Mouse (Mus musculus): ENCODE measurements at regions not wholly inside any gene's neighbourhood (a gene's known extent, or its start where the extent isn't known, plus 50 kb on each side); places are given as distances from the start of the nearest gene placed in this dataset.

DNA sequence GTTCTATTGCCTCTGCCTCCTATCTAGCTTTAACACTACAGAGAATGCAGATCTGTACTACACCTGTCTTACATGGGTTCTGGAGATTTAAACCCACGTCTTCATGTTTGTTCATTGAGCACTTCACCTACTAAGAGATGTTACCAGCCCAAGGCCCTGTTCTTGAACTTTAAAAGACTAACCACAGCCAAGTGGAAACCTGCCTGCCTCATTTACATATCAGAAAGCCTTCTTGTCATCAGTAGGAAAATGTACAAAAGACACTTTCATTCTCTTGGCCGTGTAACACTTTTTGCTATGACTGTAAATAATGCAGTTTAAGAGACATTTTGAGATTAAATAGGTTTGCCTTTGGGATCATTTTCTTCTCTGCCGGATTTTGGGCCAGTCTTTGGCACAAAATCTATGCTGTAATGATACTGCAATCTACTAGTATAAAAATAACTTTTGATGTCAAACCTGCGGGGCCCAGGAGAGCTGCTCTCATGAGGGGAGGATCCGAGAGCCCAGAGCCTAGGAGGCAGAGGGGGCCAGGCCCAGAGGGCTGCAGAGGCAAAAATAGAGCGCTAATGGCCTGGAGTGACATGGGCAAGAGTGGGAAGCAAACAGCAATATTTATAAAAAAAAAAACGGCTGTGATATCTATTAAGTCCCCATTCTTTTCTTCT, 318.4 kb upstream of the Myo3a start:
- no peak for DNase-seq (ENCODE audit: extremely low spot score, low read depth, low spot score)

DNA sequence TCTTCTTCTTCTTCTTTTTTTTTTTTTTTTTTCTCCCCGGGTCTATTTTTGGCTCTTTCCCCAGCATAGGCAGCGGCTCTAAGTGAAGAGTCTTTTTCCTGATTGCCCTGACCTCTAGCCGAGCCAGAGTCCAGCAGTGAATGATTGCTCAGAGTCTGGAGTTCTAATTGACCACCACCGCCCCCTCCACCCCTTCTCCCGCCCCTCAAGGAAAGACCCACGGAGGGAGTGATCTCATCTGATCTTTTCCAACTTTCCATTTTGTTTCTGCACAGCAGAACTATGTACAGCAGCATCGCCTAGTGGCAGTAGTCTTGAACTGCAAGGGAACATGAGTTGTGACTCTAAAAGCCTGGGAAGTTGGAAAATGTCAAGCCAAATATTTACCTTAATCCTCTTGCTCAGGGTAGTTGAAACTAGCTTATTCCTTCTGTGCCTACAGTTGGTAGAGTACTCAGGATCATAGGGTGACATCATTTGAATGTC, 317.8 kb upstream of the Myo3a start:
- peak; percentile 53 for DNase-seq (ENCODE audit: extremely low spot score, low read depth, low spot score)

- DNase-seq (ENCODE audit: extremely low spot score, low read depth, low spot score), result peak; percentile 30
Measured at GRCm38 (mm10) chr2:21917804-21918690, 309.3 kb upstream of the Myo3a start.

DNA sequence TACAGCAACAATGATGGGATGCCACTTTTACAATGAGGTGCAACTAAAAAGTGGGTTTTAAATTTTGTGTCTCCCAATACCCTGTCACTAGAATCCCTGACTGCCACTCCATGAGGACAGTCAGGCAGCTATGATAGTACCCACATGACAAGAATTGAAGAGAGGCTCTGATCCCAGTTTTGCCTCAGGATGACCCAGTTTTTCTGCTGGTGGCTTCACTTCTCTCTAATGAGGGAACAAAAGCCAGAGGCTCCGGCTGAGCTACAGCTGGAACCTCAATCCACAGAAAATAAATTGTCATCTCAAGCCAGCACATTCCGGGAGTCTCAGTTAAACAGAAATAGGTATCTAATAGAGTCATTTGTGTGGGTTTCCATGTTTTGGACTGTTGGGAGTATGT, 308.2 kb upstream of the Myo3a start:
- DNase-seq (ENCODE audit: extremely low spot score, low read depth, low spot score), result no peak

GRCm38 (mm10) chr2:21927656-21928055, 299.6 kb upstream of the Myo3a start:
- no peak for DNase-seq (ENCODE audit: extremely low spot score, low read depth, low spot score)

DNA sequence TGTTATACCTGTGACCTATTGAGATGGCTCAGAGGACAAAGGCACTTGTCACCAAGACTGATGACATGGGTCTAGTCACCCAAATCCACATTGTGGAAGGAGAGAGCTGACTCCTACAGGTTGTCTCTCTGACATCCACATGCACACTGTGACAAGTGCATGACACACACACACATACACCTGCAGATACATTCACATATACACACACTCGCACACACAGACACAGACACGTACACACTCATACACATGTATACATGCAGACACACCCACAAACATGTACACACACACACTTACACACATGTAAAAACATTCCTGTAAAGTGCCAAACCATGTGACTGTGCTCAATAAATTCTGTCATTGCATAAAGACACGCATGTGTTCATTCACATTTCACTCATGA, 287.3 kb upstream of the Myo3a start:
- no peak for DNase-seq (ENCODE audit: extremely low spot score, low read depth, low spot score)

GRCm38 (mm10) chr2:21940797-21941487, 286.4 kb upstream of the Myo3a start:
- no peak for DNase-seq (ENCODE audit: extremely low spot score, low read depth, low spot score)

- no peak for DNase-seq (ENCODE audit: extremely low spot score, low read depth, low spot score)
Measured at GRCm38 (mm10) chr2:21941488-21942000, 285.8 kb upstream of the Myo3a start.

- no peak for DNase-seq (ENCODE audit: extremely low spot score, low read depth, low spot score)
Measured at GRCm38 (mm10) chr2:21943676-21944075, 283.6 kb upstream of the Myo3a start.

GRCm38 (mm10) chr2:21946484-21946883, 280.8 kb upstream of the Myo3a start:
- DNase-seq (ENCODE audit: extremely low spot score, low read depth, low spot score), result no peak

DNA sequence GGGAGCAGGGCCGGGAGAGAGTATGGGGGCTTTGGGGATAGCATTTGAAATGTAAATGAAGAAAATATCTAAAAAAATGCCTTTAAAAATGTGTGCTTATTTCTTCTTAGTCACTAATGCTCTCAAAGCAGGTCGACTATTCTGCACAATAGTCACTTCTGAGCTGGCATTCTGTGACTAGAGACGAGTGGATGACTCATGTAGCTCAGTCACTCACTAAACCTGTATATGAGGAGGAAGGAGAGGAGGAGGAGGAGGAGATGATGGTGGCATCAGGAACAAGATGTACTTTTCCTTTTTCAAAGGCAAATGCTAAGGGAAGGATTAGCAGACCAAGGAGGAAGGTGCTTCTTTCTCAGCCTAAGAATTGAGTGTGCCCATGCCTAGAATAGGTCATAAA, 276.0 kb upstream of the Myo3a start:
- DNase-seq (ENCODE audit: extremely low spot score, low read depth, low spot score), result no peak

DNA sequence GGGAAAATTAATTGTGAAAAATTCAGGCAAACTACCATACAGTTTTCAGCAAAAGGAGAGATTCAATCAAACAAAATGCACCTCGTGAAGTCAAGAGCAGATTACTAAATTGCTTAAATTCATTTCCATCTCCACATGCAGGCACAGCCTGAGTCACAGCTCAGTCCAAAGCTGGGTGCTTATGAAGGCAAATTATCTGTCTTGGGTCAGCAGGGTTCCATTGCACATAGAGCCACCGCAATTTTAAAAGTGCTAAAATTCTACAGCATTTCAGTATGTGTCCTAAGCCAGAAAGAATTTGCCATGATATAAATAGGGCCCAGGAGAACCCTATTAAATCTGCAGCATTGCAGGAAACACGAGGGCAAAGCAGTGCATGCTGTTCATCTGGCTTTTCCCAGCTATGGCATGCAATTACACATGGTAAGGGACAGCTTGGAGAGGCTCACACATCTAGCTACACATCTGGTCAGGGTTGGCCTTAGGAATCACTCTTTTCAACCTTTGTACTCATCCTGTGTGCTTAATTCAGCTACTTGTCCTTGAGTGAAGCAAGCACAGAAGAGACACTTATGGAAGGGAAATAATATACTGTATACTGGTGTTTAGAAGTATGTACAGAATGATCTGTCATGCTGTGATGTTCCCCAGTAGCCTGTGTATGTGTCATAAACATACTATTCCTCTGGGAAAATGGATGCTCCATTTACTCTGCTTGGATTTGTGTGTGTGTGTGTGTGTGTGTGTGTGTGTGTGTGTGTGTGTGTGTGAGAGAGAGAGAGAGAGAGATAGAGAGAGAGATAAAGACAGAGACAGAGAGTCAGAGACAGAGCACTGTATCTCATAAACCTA, 271.0 kb upstream of the Myo3a start:
- DNase-seq (ENCODE audit: extremely low spot score, low read depth, low spot score), result no peak

GRCm38 (mm10) chr2:21958365-21958764, 268.9 kb upstream of the Myo3a start:
- DNase-seq (ENCODE audit: extremely low spot score, low read depth, low spot score), result peak; percentile 61

DNA sequence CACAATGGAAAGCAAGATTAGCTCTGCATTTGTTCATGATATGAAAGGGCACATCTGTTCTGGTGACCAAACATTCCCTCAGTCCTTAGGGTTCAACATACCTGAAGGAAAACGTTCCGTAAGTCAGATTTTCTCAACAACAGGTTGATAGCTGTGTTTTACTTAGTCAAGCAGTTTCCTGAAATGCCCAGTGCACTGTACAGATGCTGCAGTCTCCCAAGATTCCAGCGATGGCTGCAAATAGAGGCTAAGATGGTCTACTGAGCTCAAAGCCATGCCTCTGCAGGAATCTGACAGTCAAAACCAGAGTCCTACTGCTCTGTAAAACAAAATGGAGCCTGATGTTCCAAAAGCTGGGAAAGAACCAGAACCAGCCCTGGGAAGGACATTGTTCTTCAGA, 268.5 kb upstream of the Myo3a start:
- DNase-seq (ENCODE audit: extremely low spot score, low read depth, low spot score), result no peak

GRCm38 (mm10) chr2:21963343-21964026, 263.8 kb upstream of the Myo3a start:
- no peak for DNase-seq (ENCODE audit: extremely low spot score, low read depth, low spot score)

GRCm38 (mm10) chr2:21964027-21964605, 263.2 kb upstream of the Myo3a start:
- DNase-seq (ENCODE audit: extremely low spot score, low read depth, low spot score), result peak; percentile 44

GRCm38 (mm10) chr2:21970774-21971406, 256.4 kb upstream of the Myo3a start:
- no peak for DNase-seq (ENCODE audit: extremely low spot score, low read depth, low spot score)

DNA sequence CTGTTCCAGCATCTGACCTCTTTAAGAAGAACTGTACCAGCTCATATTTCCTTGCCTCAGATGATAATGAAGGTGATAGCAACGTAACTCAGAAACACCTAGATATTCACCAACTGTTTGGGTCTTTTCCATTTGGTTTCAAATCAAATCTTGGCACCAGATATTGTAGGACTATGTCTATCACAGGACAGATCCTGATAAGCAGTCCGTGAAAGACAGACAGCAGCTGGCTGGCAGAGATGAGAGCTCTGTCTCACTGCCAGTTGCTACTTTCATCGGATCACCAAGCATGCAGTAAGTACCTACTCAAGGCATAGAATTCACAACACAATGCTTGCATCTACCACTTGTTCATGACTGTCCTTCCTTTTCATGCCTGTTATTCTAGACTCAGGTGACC, 252.7 kb upstream of the Myo3a start:
- DNase-seq (ENCODE audit: extremely low spot score, low read depth, low spot score), result no peak

- DNase-seq (ENCODE audit: extremely low spot score, low read depth, low spot score), result no peak
Measured at GRCm38 (mm10) chr2:21975547-21975946, 251.8 kb upstream of the Myo3a start.

Data from hindlimb bud, embryonic 11.5 days (tissue).